Mouse (Mus musculus) cortical plate, adult 2 months (tissue): Measurements from ENCODE around the gene Vegfb. TPM values are rescaled to one million over a fixed set of nuclear protein-coding genes. Genes with fewer than 3 reads are reported as not detected.

ENCODE experiments used
- H3K27ac ChIP-seq: fragments of 200-500 bp; 2 replicates; pipeline ENCODE4 v1.5.1; 2012; ENCODE audit warnings: low read length, control low read depth, inconsistent platforms; ENCODE audit not compliant: insufficient read depth
- H3K4me1 ChIP-seq: fragments of 200-500 bp; 2 replicates; pipeline ENCODE4 v1.6.1; 2011; ENCODE audit warnings: low read length; ENCODE audit not compliant: control insufficient read depth, insufficient read depth
- H3K4me3 ChIP-seq: fragments of 200-500 bp; 2 replicates; pipeline ENCODE4 v1.5.1; 2011; ENCODE audit warnings: mild to moderate bottlenecking, low read length, control low read depth; ENCODE audit not compliant: insufficient read depth
- CTCF ChIP-seq: fragments of 200-500 bp; IDR thresholded peaks from 2 replicates; pipeline ENCODE4 v1.5.1; 2011; ENCODE audit warnings: mild to moderate bottlenecking, control low read depth, low read length; ENCODE audit not compliant: insufficient read depth; ENCODE audit errors: extremely low read depth
- POLR2A ChIP-seq: fragments of 200-500 bp; IDR thresholded peaks from 2 replicates; pipeline ENCODE4 v1.6.1; 2011; ENCODE audit warnings: mild to moderate bottlenecking, low read length, control low read depth; ENCODE audit not compliant: insufficient read depth; ENCODE audit errors: extremely low read depth
- polyA plus RNA-seq: library from polyadenylated mRNA; depleted of rRNA; stranded (reverse); fragments of >200 nt; gene quantifications from 2 replicates; pipeline ENCODE4 v1.2.3, GENCODE M21; 2012

The Vegfb gene
- polyA plus RNA-seq, 1 experiment, result 99.6 TPM

- TF ChIP-seq CTCF (no peak), POLR2A (peak; percentile 97)
- H3K4me1 ChIP-seq, result peaks cover 5% of the 10 kb centered on the region; the same call in 1 of the 2 replicates
- H3K27ac ChIP-seq, result peak within 1 kb of the TSS; percentile 78
- H3K4me3 ChIP-seq, result peak within 1 kb of the TSS; percentile 65
These were observed 6.9 kb downstream of the Vegfb start, which contains the start of gene Fkbp2 for GRCm38 (mm10) chr19:6980381-6981093. Fkbp2 (minus strand) TSS chr19:6980501.

- H3K27ac ChIP-seq, result peak overlapping the region; percentile 78
- H3K4me1 ChIP-seq, result peaks cover 5% of the 10 kb centered on the region; the same call in 1 of the 2 replicates
- peak overlapping the region; percentile 65 for H3K4me3 ChIP-seq
- TF ChIP-seq POLR2A (peak; percentile 52; the same call in 1 of the 2 replicates), CTCF (peak; percentile 16; the same call in 1 of the 2 replicates)
These were observed 7.7 kb downstream of the Vegfb start for GRCm38 (mm10) chr19:6979486-6980380.

DNA sequence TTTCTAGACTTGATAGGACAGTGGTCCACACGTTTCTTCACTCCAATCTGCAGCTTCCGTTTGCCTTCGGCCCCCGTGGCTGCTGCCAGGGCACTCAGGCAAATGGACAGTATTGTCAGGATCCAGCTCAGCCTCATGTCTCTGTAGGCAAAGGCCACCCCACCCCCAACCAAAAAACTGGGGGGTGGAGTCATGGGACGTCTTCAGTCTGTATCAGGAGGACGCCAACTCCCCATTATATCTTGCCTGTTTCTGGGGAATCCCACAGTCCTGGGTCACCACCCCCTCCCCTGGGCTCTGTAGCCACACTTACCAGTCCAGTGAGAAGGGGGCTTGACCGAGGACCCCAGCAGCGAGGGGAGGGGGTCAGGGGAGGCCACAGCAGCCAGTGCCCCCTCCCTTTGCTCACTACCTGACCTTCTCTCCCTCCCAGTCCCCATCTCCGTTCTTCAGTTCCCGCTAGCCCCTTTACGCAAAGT lies 8.4 kb downstream of the Vegfb start:
- H3K27ac ChIP-seq, result peak overlapping the region; percentile 78
- TF ChIP-seq CTCF, result no peak
- TF ChIP-seq POLR2A, result 0 out of 2 replicates have a peak, but pooled peaks have one; percentile 9
- H3K4me1 ChIP-seq, result peaks cover 5% of the 10 kb centered on the region; the same call in 1 of the 2 replicates
- peak overlapping the region; percentile 65 for H3K4me3 ChIP-seq

DNA sequence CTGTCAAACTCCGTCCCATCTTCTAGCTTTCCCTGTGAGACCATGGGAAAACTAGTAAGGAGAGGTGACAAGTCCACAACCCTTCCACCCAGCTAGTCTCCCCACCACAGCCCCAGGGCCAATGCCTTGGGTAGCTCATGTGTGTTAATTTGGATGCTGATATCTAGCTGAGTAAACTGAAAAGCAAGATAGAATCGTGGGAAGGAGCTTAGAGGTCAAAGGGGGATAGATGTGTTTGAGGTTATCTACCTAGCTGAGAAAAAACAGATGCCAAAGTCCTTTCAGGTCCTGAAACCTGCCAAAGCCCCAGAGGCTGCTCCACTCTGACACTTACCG lies 8.8 kb downstream of the Vegfb start:
- peak overlapping the region; percentile 65 for H3K4me3 ChIP-seq
- no peak for TF ChIP-seq CTCF
- no peak for TF ChIP-seq POLR2A
- H3K27ac ChIP-seq, result no peak overlapping the region
- peaks cover 5% of the 10 kb centered on the region; the same call in 1 of the 2 replicates for H3K4me1 ChIP-seq

DNA sequence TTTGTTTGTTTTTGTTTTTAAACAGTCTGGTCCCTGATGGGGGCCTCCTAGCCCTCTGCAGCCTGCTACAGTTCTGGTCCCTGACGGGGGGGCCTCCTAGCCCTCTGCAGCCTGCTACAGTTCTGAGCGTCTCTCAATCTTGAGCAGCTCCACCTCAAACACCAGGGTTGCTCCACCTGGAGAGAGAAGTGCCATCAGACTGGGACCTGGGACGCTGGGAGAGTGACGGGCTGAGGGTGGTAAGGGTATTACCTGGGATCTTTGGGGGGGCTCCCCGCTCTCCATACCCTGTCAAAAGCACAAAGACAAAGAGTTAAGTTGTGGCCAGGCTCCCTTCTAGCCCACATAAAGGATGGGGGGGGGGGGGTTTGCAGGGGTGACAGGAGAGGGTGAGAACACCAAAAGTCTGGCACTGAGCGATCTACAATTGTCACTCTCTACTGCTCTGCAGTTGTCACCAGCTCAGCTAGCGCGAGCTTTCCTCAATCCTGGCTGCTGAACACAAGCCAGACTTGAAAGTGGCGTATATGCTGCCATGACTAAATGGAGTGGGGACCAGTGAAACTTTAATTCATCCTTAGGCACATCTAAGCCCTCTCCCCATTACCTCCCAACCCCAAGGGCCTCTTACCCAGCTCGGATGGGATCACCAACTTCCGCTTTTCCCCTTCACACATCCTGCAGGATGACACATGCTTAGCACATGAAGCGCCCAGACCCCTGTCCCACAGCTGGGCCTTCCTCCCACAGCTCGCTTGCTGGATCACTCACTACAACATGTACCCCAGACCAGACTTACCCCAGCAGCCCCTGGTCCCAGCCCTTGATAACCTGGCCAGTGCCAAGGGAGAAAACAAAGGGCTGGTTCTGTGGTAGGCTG lies 9.5 kb downstream of the Vegfb start:
- H3K27ac ChIP-seq, result no peak overlapping the region
- TF ChIP-seq CTCF, result no peak
- no peak for TF ChIP-seq POLR2A
- H3K4me1 ChIP-seq, result peaks cover 5% of the 10 kb centered on the region; the same call in 1 of the 2 replicates
- peak overlapping the region; percentile 65 for H3K4me3 ChIP-seq

- Histone ChIP-seq H3K27ac (no peak within 1 kb of the TSS), H3K4me1 (peaks cover 5% of the 10 kb centered on the region; the same call in 1 of the 2 replicates), H3K4me3 (peak within 1 kb of the TSS; percentile 48)
- no peak for TF ChIP-seq CTCF
- 0 out of 2 replicates have a peak, but pooled peaks have one; percentile 5 for TF ChIP-seq POLR2A
These were observed 11.6 kb downstream of the Vegfb start, which contains the start of gene Plcb3 for GRCm38 (mm10) chr19:6975537-6976521. Plcb3 (minus strand) TSS chr19:6976470.

DNA sequence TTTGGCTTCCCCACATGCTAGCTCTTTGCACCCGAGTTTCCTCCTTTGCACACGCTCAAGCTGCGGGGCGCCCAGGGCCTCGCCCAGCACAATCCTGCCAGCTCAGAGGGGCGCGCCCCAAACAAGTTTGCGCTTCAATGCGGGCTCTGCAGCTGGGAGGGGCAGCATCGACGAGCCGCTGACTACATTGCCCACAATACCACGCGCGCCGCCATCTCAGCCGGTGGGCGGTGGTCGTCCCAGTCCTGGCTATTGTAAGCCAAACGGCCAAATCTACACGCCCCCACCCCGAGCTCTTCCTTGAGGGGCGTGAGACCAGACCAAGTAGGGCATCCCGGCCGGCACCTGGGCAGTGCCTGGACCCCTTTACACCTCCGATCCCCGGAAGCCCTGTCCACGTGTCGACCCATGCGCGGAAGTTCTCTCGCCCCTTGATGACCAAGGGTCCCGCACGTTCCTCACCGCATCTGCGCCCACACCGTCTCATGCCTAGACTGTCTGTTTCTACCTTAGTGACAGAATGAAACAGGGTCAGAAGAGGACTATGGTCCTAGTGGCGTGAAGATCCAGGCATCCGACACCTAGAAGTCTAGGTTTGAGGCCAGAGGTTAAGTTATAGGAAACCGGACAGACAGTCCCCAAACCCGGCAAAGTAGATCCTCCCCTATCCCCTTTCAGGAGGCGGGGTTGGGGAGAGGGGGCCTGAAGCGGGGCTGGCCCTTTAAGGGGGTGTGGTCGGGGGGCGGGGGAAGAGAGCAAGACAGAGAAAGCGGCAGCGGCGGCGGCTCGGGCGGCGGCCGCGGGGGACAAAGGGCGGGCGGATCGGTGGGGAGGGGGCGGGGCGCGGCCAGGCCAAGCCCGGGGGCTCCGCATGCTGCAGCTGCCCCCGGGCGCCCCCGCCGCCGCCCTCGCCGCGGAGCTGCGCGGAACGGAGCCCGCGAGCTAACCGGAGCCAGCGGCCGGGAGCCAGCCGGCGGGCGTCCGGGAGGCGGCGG lies 12.9 kb downstream of the Vegfb start, which contains the start of gene Ppp1r14b:
Gene Ppp1r14b, plus strand, starts transcription at position 758 of the 995 bp plus-strand sequence.
- Histone ChIP-seq H3K27ac (0 out of 2 replicates have a peak within 1 kb of the TSS, but pooled peaks have one; percentile 4), H3K4me1 (peaks cover 5% of the 10 kb centered on the region; the same call in 1 of the 2 replicates), H3K4me3 (peak within 1 kb of the TSS; percentile 77)
- TF ChIP-seq POLR2A (no peak), CTCF (no peak)
